Mouse (Mus musculus) macrophage (primary cell): ENCODE measurements around the gene Wdr83. TPM values are rescaled to one million over a fixed set of nuclear protein-coding genes. Genes with fewer than 3 reads are reported as not detected.
"Not testable (repeated sequence)": the region's sequence is repeated elsewhere in the genome, so short reads cannot be mapped to it uniquely, and the experiment has no call there.

Experiments
- H3K27ac ChIP-seq: fragments of 350-480 bp; formaldehyde crosslinking; 2 replicates; pipeline ENCODE4 v1.9.0; 2021
- H3K36me3 ChIP-seq: fragments of 350-480 bp; formaldehyde crosslinking; 2 replicates; pipeline ENCODE4 v1.9.0; 2021; ENCODE audit errors: inconsistent target
- H3K4me3 ChIP-seq: fragments of 350-480 bp; formaldehyde crosslinking; 2 replicates; pipeline ENCODE4 v1.9.0; 2021; ENCODE audit errors: inconsistent target
- H3K79me2 ChIP-seq: fragments of 350-480 bp; formaldehyde crosslinking; 2 replicates; pipeline ENCODE4 v1.9.0; 2021; ENCODE audit errors: inconsistent target
- WGBS: methylation state at CpG from one replicate; pipeline ENCODE4 v1.1.7; 2026; ENCODE audit warnings: inconsistent platforms; ENCODE audit not compliant: missing documents; 5-methylcytosine and 5-hydroxymethylcytosine counted together
- polyA plus RNA-seq: library from polyadenylated mRNA; stranded (reverse); fragments of 250-400 nt; gene quantifications from 3 replicates; pipeline ENCODE4 v1.2.4, GENCODE M21; 2018; ENCODE audit warnings: inconsistent platforms
- total RNA-seq, 78 experiments: library from RNA; depleted of rRNA; stranded (reverse); fragments of 250-400 nt; gene quantifications; 1 replicate in 9 of 78; 2 replicates in 24 of 78; 3 replicates in 43 of 78; 4 replicates in 2 of 78; pipeline ENCODE4 v1.2.4; 2018; ENCODE audit warnings: inconsistent platforms in 56 of 78

The Wdr83 gene
- 10 to 100 TPM in 22 of 26 experiments, 1 to 10 TPM in 4; 6.6 to 51.2 (median 25.4) TPM for total RNA-seq (2018; cell fraction: chromatin; rRNA removed)
- 10 to 100 TPM; 11.7 to 20.2 (median 16.5) TPM for total RNA-seq (2018; cell fraction: cytosol; rRNA removed)
- total RNA-seq (2018; cell fraction: nucleus; rRNA removed) = 10 to 100 TPM in 23 of 26 experiments, 1 to 10 TPM in 3; 7.2 to 41.2 (median 20.3) TPM
- 13.5 to 19.5 TPM (median 15.7 TPM) in 3 replicates for polyA plus RNA-seq

GRCm38 (mm10) chr8:85081216-85081555 is at the start of gene Wdr83:
TSS of gene Wdr83 (minus strand) at chr8:85081306.
- H3K4me3 ChIP-seq = peak within 1 kb of the TSS; percentile 90
- H3K79me2 ChIP-seq = peaks cover 40% of the 10 kb centered on the region
- peaks cover 17% of the 10 kb centered on the region for H3K36me3 ChIP-seq
- peak within 1 kb of the TSS; percentile 87 for H3K27ac ChIP-seq
- WGBS = 0% methylated on average over 7 of the region's 9 CpGs

- WGBS = 90% methylated on average over 8 of the region's 8 CpGs
- Histone ChIP-seq H3K79me2 (no peaks in the 10 kb centered on the region), H3K27ac (no peak overlapping the region), H3K36me3 (no peaks in the 10 kb centered on the region), H3K4me3 (no peak overlapping the region)
Measured at GRCm38 (mm10) chr8:85123691-85124090, 42.6 kb upstream of the Wdr83 start.

- Histone ChIP-seq H3K27ac (no peak within 1 kb of the TSS), H3K4me3 (no peak within 1 kb of the TSS), H3K36me3 (no peaks in the 10 kb centered on the region), H3K79me2 (no peaks in the 10 kb centered on the region)
- 86% methylated on average over 3 of the region's 3 CpGs for WGBS
Measured at GRCm38 (mm10) chr8:85122995-85123394, 41.9 kb upstream of the Wdr83 start, which contains the start of gene Zfp791. TSS of gene Zfp791 (minus strand) at chr8:85123095.

GRCm38 (mm10) chr8:85120251-85120650 is 39.1 kb upstream of the Wdr83 start:
- not testable (repeated sequence) for H3K27ac ChIP-seq, H3K36me3 ChIP-seq, H3K79me2 ChIP-seq, H3K4me3 ChIP-seq
- WGBS = 90% methylated on average over 5 of the region's 5 CpGs

GRCm38 (mm10) chr8:85119052-85119981 is 38.2 kb upstream of the Wdr83 start:
- Histone ChIP-seq H3K36me3 (no peaks in the 10 kb centered on the region), H3K79me2 (no peaks in the 10 kb centered on the region), H3K27ac (no peak overlapping the region), H3K4me3 (peak overlapping the region; percentile 44)
- WGBS = 19% methylated on average over 37 of the region's 37 CpGs

GRCm38 (mm10) chr8:85116984-85117383 is 35.9 kb upstream of the Wdr83 start:
- Histone ChIP-seq H3K4me3 (no peak overlapping the region), H3K36me3 (no peaks in the 10 kb centered on the region), H3K79me2 (no peaks in the 10 kb centered on the region), H3K27ac (no peak overlapping the region)
- 92% methylated on average over 7 of the region's 7 CpGs for WGBS

- 83% methylated on average over 4 of the region's 4 CpGs for WGBS
- H3K36me3 ChIP-seq = peaks cover 6% of the 10 kb centered on the region; the same call in 1 of the 2 replicates
- no peak overlapping the region for H3K4me3 ChIP-seq
- no peak overlapping the region for H3K27ac ChIP-seq
- no peaks in the 10 kb centered on the region for H3K79me2 ChIP-seq
Measured at GRCm38 (mm10) chr8:85115501-85115900, 34.4 kb upstream of the Wdr83 start.

- no peak overlapping the region for H3K27ac ChIP-seq
- H3K79me2 ChIP-seq = no peaks in the 10 kb centered on the region
- H3K36me3 ChIP-seq = peaks cover 16% of the 10 kb centered on the region; the same call in 1 of the 2 replicates
- 88% methylated on average over 10 of the region's 10 CpGs for WGBS
- H3K4me3 ChIP-seq = no peak overlapping the region
Measured at GRCm38 (mm10) chr8:85113241-85113640, 32.1 kb upstream of the Wdr83 start.

GRCm38 (mm10) chr8:85100076-85100665 is 19.1 kb upstream of the Wdr83 start:
- WGBS = 65% methylated on average over 4 of the region's 4 CpGs
- H3K4me3 ChIP-seq = no peak overlapping the region
- no peak overlapping the region for H3K27ac ChIP-seq
- H3K36me3 ChIP-seq = peaks cover 34% of the 10 kb centered on the region
- H3K79me2 ChIP-seq = no peaks in the 10 kb centered on the region

- H3K36me3 ChIP-seq = peaks cover 61% of the 10 kb centered on the region
Measured at GRCm38 (mm10) chr8:85096850-85097249, 15.7 kb upstream of the Wdr83 start.

GRCm38 (mm10) chr8:85096196-85096595 is 15.1 kb upstream of the Wdr83 start:
- WGBS = 92% methylated on average over 16 of the region's 16 CpGs
- H3K4me3 ChIP-seq = no peak overlapping the region
- peaks cover 68% of the 10 kb centered on the region for H3K36me3 ChIP-seq
- H3K79me2 ChIP-seq = no peaks in the 10 kb centered on the region
- H3K27ac ChIP-seq = no peak overlapping the region

More at GRCm38 (mm10) chr8:85096850-85097249, 15.7 kb upstream of the Wdr83 start:
- WGBS = 89% methylated on average over 4 of the region's 4 CpGs
- Histone ChIP-seq H3K4me3 (no peak overlapping the region), H3K79me2 (no peaks in the 10 kb centered on the region), H3K27ac (no peak overlapping the region)

GRCm38 (mm10) chr8:85095566-85095965 is 14.5 kb upstream of the Wdr83 start:
- WGBS = 93% methylated on average over 4 of the region's 7 CpGs
- H3K79me2 ChIP-seq = no peaks in the 10 kb centered on the region
- no peak overlapping the region for H3K27ac ChIP-seq
- peaks cover 72% of the 10 kb centered on the region for H3K36me3 ChIP-seq
- H3K4me3 ChIP-seq = no peak overlapping the region

GRCm38 (mm10) chr8:85095051-85095450 is 13.9 kb upstream of the Wdr83 start:
- H3K79me2 ChIP-seq = no peaks in the 10 kb centered on the region
- H3K4me3 ChIP-seq = no peak overlapping the region
- H3K27ac ChIP-seq = no peak overlapping the region
- peaks cover 72% of the 10 kb centered on the region for H3K36me3 ChIP-seq
- 91% methylated on average over 12 of the region's 13 CpGs for WGBS

GRCm38 (mm10) chr8:85091526-85092090 is 10.5 kb upstream of the Wdr83 start:
- Histone ChIP-seq H3K27ac (no peak overlapping the region), H3K79me2 (peaks cover 5% of the 10 kb centered on the region; the same call in 1 of the 2 replicates), H3K4me3 (no peak overlapping the region), H3K36me3 (peaks cover 83% of the 10 kb centered on the region)
- WGBS = 94% methylated on average over 20 of the region's 21 CpGs
